Mouse (Mus musculus): Measurements from ENCODE around the gene Ocrl.
A peak's percentile ranks its signal among the peaks of the same experiment; 100 is the strongest.

Gene Ocrl

DNA sequence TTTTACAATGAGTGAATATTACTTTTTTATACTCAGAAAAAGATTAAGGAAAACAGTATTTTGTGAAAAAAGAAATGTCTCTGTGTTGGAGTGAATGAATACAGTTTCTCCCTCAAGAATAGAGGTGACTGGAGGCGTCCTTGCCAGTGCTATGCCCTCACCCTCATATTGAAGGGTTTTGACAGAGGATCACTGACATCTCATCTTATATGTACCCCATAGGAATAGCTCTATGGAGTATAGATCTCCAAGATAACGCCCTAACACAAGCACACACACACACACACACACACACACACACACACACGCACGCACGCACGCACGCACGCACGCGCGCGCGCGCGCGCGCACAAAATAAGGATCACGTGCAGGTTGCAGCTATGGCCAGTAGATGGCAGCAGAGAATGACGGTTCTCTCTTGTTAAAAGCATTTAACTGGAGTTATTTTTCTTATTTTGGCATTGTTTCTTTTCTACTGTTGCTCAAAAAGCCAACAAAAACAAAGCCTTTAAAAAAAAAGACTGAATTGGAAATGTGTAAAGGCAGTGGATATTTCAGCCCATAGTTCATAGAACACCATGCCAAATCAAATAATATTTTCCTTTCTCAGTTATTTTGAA is 72.9 kb downstream of the Ocrl start:
- DNase-seq, result peak; percentile 58

DNA sequence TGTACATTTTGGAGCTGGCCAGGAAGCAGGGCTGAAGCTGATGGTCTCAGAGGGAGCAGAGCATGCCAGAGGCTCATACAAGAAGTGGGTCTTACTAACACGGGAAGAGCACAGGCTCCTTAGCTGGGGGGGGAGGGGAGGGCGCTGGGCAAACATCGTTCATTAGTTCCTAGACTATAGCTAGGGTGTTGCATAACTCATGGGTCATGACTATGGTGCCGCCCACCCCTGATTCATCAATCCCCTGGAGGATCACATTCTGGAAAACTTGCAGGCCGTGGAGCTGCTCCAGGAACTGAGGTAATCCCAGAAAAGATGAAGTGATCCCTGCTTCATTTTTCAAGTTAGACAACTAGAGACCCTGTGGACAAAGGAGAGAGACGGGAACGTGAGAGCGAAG is 75.8 kb downstream of the Ocrl start:
- DNase-seq, result no peak

DNA sequence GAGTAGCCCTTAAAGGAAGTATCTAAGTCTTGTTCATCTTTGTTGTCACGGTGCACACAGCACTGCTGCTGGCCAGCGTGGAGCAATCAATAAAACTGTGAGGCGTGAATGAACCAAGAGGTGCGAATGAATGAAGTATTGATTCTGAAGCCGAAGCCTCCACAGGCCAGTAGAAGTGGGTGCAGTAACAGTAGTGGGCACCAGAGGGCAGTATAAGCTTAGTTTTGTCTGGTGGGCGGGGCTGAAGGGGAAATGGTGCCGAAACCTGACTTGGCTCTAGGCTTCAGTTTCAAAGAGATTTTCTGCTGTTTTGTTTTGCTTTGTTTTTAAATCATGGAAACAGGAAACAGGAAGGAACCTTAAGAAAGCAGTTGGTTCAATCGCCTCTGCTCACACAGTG is 80.4 kb downstream of the Ocrl start:
- peak; percentile 72 for DNase-seq

DNA sequence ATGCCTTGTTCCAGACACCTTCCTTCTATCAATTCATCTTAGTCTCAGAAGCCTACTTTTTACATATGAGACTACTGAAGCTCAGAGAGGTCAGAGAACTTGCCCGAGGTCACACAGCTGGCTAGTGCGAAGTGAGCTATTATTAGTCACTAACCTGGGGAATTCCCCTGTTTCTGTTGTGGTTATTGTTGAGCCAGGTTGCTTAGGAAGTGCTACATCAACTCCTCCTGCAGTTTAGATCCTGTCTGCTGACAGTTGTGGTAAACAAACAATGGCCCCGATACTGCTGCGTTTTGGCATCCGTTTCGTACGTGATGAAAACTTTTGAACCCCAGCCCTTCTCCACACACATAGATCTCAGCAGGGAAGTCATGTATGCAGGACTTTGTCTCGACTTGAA is 86.2 kb downstream of the Ocrl start:
- no peak for DNase-seq

DNA sequence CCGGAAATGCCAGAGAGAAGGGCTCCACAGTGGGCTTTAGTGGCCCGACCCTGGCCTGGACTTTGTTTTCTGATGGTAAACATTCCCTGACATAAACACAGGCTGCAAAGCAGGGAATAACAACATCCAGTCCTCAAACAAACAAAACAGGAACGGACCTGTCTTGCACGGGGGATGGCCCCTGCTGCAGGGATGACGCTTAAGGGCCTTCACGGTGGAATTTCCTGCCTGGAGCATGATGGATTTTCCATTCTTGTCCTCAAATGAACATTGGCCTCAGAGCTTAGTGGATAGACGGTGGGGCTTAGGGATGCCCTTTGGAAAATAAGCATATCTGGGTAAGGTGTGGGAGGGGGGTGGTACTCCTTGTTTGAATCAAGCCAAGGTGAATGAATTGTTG is 89.0 kb downstream of the Ocrl start:
- no peak for DNase-seq

DNA sequence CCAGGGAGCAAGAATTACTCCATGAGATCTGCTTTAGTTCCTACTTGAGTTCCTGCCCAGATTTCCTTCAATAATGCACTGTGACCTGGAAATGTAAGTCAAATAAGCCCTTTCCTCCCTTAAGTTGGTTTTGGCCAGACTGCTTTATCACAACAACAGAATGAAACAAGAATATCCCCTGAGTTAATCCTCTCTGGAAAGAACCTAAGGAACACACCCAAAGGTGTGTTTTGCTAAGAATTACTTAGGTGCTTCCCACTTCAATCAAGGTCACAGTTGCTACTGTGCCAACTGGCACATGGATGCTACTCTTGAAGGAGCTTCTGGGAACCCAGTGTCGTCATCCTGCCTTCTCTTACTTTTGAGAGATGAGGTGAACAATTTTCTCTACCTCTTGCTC is 92.6 kb downstream of the Ocrl start:
- no peak for DNase-seq

DNA sequence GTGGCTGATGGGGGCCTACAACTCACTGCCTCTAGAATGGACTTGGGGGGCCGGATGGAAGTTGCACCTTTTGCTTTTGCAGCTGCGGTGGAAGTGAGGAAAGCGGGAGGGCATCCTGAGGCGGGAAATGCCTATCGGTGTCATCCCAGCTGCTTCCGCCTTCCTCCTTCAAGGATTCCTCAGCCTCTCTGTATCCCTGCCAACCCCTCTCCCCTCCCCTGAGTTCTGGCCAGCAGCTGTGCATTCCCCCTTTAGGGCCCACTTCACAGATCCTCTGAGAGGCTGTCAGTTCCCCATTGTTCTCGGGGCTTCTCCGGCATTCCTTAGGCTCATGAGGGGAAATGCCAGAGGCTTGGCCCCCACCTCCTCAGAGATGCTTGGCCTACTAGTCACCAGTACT is 93.9 kb downstream of the Ocrl start:
- no peak for DNase-seq

DNA sequence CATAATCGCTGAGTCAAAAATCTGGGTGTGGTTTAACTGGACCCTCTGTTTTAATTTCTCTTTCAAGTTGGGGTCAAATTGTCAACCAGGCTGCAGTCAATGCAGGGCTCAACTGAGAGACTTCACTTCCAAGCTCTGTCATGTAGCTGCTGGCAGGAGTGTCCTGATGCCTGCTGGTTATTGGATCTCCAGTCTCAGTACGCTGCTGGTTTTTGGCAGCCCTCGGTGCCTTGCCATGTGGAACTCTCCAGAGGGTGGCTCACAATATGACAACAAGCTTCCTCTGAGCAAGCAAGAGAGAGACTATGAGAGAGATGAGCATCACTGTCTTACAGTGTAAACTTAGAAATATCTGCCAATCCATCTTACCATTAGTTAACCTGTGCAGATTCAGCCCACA is 99.5 kb downstream of the Ocrl start:
- no peak for DNase-seq

All from thymus, postnatal 25 days (tissue).